Mouse (Mus musculus): ENCODE data around the gene Aup1. TPM values are rescaled to one million over a fixed set of nuclear protein-coding genes. Genes with fewer than 3 reads are reported as not detected.

Gene Aup1
- polyA plus RNA-seq, 1 experiment from 2014 or later, result 123 TPM

DNA sequence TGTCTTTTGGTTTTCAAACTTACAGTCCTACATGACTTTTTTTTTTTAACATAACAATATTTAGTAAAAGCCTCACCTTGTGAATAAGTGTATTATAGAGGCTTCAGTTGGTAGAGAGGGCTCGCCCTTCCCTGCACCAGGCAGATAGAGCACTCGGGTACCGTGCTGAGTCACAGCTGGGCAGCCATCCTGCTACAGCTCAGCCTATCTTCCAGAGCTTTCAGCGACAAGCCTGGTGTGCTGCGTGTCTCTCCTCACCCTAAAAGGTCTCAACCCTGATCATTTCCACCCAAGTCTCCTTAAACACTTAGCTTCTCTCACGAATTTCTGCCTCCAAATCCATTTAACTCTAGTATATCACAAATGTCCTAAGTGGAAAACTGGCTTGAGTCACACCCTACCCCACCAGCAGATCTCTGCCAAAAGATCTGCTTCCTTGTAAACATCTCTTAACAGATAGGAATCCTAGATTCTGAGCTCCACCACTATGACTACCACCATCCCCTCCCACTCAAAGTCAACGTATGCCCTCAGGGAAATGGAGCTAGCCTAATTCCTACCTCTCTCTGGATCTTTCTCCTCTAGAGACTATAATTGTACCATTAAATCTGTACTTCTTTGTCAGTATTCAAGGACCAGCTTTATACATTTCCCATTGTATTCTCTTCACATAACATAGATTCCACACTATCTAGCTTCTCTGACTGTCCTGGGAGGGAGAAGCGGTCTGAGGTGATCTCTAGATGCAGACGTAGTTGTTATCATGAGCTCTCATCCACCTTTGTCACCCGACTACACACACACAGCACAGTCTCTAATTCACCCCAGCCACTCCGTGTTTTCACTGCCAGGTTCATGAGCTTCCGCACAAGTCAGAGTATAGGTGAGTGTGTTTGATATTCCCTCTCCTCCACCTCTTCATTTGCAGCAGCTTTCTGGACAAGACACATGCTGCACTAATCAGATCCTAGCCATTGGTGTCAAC is 39.5 kb upstream of the Aup1 start:
- no peaks in the 10 kb centered on the region for H3K4me1 ChIP-seq (ENCODE audit: control insufficient read depth, insufficient read depth, low read length)
- ATAC-seq (ENCODE audit: low read depth), result no peak
- 79% methylated on average over 12 of the region's 12 CpGs for WGBS

DNA sequence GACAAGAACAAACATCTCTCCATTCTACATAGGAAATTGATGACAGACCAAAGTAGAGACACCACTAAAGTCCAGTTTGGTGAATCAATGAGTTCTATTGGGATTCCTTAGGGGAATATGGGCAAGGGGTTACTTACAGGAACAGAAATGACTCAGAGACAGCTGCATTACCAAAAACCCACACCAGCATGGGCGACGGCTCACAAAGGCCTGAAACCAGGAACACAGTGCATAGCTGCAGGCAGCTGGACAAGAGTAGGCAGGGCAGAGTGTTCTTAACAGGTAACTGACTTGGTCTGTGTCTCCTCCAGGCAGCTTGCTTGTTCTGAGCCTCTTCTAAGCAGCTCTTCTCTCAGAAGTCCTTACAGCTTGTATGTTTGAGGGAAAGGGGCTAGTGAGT is 38.6 kb upstream of the Aup1 start:
- Histone ChIP-seq H3K36me3 (ENCODE audit: control insufficient read depth, insufficient read depth, low read length) (no peaks in the 10 kb centered on the region), H3K27me3 (ENCODE audit: control insufficient read depth, insufficient read depth, low read length) (no peaks in the 10 kb centered on the region), H3K4me2 (ENCODE audit: low read depth, low read length) (no peak overlapping the region), H3K4me1 (ENCODE audit: control insufficient read depth, insufficient read depth, low read length) (no peaks in the 10 kb centered on the region), H3K4me3 (ENCODE audit: low read depth, low read length) (no peak overlapping the region), H3K9me3 (ENCODE audit: control insufficient read depth, low read length) (no peaks in the 10 kb centered on the region), H3K9ac (replicated peaks; ENCODE audit: low read depth, low read length) (no peak overlapping the region), H3K27ac (ENCODE audit: low read depth, low read length) (no peak overlapping the region)
- no peak for ATAC-seq (ENCODE audit: low read depth)
- 93% methylated on average over 2 of the region's 2 CpGs for WGBS

More for the DNA sequence above, 39.5 kb upstream of the Aup1 start:
- no peaks in the 10 kb centered on the region for H3K9me3 ChIP-seq (ENCODE audit: control insufficient read depth, low read length)
- H3K27me3 ChIP-seq (ENCODE audit: control insufficient read depth, insufficient read depth, low read length), result no peaks in the 10 kb centered on the region
- no peak overlapping the region for H3K9ac ChIP-seq (replicated peaks; ENCODE audit: low read depth, low read length)
- no peaks in the 10 kb centered on the region for H3K36me3 ChIP-seq (ENCODE audit: control insufficient read depth, insufficient read depth, low read length)
- no peak overlapping the region for H3K4me3 ChIP-seq (ENCODE audit: low read depth, low read length)
- H3K4me2 ChIP-seq (ENCODE audit: low read depth, low read length), result no peak overlapping the region
- H3K27ac ChIP-seq (ENCODE audit: low read depth, low read length), result no peak overlapping the region

GRCm38 (mm10) chr6:83017190-83017589 is 37.1 kb upstream of the Aup1 start:
- Histone ChIP-seq H3K9ac (replicated peaks; ENCODE audit: low read depth, low read length) (no peak overlapping the region), H3K27me3 (ENCODE audit: control insufficient read depth, insufficient read depth, low read length) (no peaks in the 10 kb centered on the region), H3K4me1 (ENCODE audit: control insufficient read depth, insufficient read depth, low read length) (no peaks in the 10 kb centered on the region), H3K4me3 (ENCODE audit: low read depth, low read length) (no peak overlapping the region), H3K9me3 (ENCODE audit: control insufficient read depth, low read length) (no peaks in the 10 kb centered on the region), H3K27ac (ENCODE audit: low read depth, low read length) (no peak overlapping the region), H3K4me2 (ENCODE audit: low read depth, low read length) (no peak overlapping the region), H3K36me3 (ENCODE audit: control insufficient read depth, insufficient read depth, low read length) (no peaks in the 10 kb centered on the region)
- no peak for ATAC-seq (ENCODE audit: low read depth)
- 76% methylated on average over 3 of the region's 3 CpGs for WGBS

- H3K9me3 ChIP-seq (ENCODE audit: control insufficient read depth, low read length), result no peaks in the 10 kb centered on the region
- no peak overlapping the region for H3K27ac ChIP-seq (ENCODE audit: low read depth, low read length)
- ATAC-seq (ENCODE audit: low read depth), result no peak
- no peak overlapping the region for H3K4me3 ChIP-seq (ENCODE audit: low read depth, low read length)
- H3K36me3 ChIP-seq (ENCODE audit: control insufficient read depth, insufficient read depth, low read length), result no peaks in the 10 kb centered on the region
- no peak overlapping the region for H3K9ac ChIP-seq (replicated peaks; ENCODE audit: low read depth, low read length)
- 69% methylated on average over 3 of the region's 3 CpGs for WGBS
- H3K4me2 ChIP-seq (ENCODE audit: low read depth, low read length), result no peak overlapping the region
- no peaks in the 10 kb centered on the region for H3K27me3 ChIP-seq (ENCODE audit: control insufficient read depth, insufficient read depth, low read length)
- H3K4me1 ChIP-seq (ENCODE audit: control insufficient read depth, insufficient read depth, low read length), result no peaks in the 10 kb centered on the region
Observed at GRCm38 (mm10) chr6:83019044-83019443, 35.3 kb upstream of the Aup1 start.

DNA sequence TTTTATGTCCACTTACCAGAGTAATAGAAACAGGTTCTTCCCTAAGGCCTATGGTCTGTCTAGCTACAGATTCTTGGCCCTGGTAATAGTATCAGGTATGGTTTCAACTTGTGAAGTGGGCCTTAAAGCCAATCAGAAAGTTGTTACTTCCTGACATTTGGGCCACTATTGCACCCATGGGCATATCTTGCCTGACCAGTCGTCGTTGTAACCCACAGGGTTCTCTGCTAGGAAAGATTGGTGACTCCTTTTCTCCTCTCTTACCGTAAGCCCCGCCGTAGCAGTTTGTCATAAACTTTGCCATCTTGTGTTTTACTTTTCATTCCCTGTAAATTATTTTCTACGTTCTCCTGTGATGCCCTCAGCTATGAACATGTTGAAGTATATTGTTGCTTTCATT is 34.2 kb upstream of the Aup1 start:
- H3K36me3 ChIP-seq (ENCODE audit: control insufficient read depth, insufficient read depth, low read length), result no peaks in the 10 kb centered on the region
- H3K9me3 ChIP-seq (ENCODE audit: control insufficient read depth, low read length), result no peaks in the 10 kb centered on the region
- no peak for ATAC-seq (ENCODE audit: low read depth)
- H3K4me2 ChIP-seq (ENCODE audit: low read depth, low read length), result no peak overlapping the region
- no peak overlapping the region for H3K27ac ChIP-seq (ENCODE audit: low read depth, low read length)
- WGBS, result 89% methylated on average over 6 of the region's 6 CpGs
- H3K4me1 ChIP-seq (ENCODE audit: control insufficient read depth, insufficient read depth, low read length), result no peaks in the 10 kb centered on the region
- no peak overlapping the region for H3K9ac ChIP-seq (replicated peaks; ENCODE audit: low read depth, low read length)
- no peaks in the 10 kb centered on the region for H3K27me3 ChIP-seq (ENCODE audit: control insufficient read depth, insufficient read depth, low read length)
- H3K4me3 ChIP-seq (ENCODE audit: low read depth, low read length), result no peak overlapping the region

- 82% methylated on average over 4 of the region's 4 CpGs for WGBS
- Histone ChIP-seq H3K9me3 (ENCODE audit: control insufficient read depth, low read length) (no peaks in the 10 kb centered on the region), H3K4me1 (ENCODE audit: control insufficient read depth, insufficient read depth, low read length) (no peaks in the 10 kb centered on the region), H3K4me3 (ENCODE audit: low read depth, low read length) (no peak overlapping the region), H3K9ac (replicated peaks; ENCODE audit: low read depth, low read length) (no peak overlapping the region), H3K27me3 (ENCODE audit: control insufficient read depth, insufficient read depth, low read length) (no peaks in the 10 kb centered on the region), H3K36me3 (ENCODE audit: control insufficient read depth, insufficient read depth, low read length) (no peaks in the 10 kb centered on the region), H3K4me2 (ENCODE audit: low read depth, low read length) (no peak overlapping the region), H3K27ac (ENCODE audit: low read depth, low read length) (no peak overlapping the region)
- ATAC-seq (ENCODE audit: low read depth), result no peak
Observed at GRCm38 (mm10) chr6:83020836-83021593, 33.3 kb upstream of the Aup1 start.

- no peaks in the 10 kb centered on the region for H3K4me1 ChIP-seq (ENCODE audit: control insufficient read depth, insufficient read depth, low read length)
Observed at GRCm38 (mm10) chr6:83023008-83023407, 31.3 kb upstream of the Aup1 start.

GRCm38 (mm10) chr6:83023786-83024185 is 30.5 kb upstream of the Aup1 start:
- Histone ChIP-seq H3K4me2 (ENCODE audit: low read depth, low read length) (no peak overlapping the region), H3K4me1 (ENCODE audit: control insufficient read depth, insufficient read depth, low read length) (no peaks in the 10 kb centered on the region), H3K27ac (ENCODE audit: low read depth, low read length) (no peak overlapping the region), H3K36me3 (ENCODE audit: control insufficient read depth, insufficient read depth, low read length) (no peaks in the 10 kb centered on the region), H3K9me3 (ENCODE audit: control insufficient read depth, low read length) (no peaks in the 10 kb centered on the region), H3K4me3 (ENCODE audit: low read depth, low read length) (no peak overlapping the region), H3K9ac (replicated peaks; ENCODE audit: low read depth, low read length) (no peak overlapping the region), H3K27me3 (ENCODE audit: control insufficient read depth, insufficient read depth, low read length) (no peaks in the 10 kb centered on the region)
- no peak for ATAC-seq (ENCODE audit: low read depth)
- WGBS, result 89% methylated on average over 2 of the region's 2 CpGs

More at GRCm38 (mm10) chr6:83023008-83023407, 31.3 kb upstream of the Aup1 start:
- Histone ChIP-seq H3K9me3 (ENCODE audit: control insufficient read depth, low read length) (no peaks in the 10 kb centered on the region), H3K27me3 (ENCODE audit: control insufficient read depth, insufficient read depth, low read length) (no peaks in the 10 kb centered on the region), H3K4me3 (ENCODE audit: low read depth, low read length) (no peak overlapping the region), H3K36me3 (ENCODE audit: control insufficient read depth, insufficient read depth, low read length) (no peaks in the 10 kb centered on the region), H3K9ac (replicated peaks; ENCODE audit: low read depth, low read length) (no peak overlapping the region), H3K4me2 (ENCODE audit: low read depth, low read length) (no peak overlapping the region), H3K27ac (ENCODE audit: low read depth, low read length) (no peak overlapping the region)
- WGBS, result 91% methylated on average over 9 of the region's 9 CpGs
- no peak for ATAC-seq (ENCODE audit: low read depth)

DNA sequence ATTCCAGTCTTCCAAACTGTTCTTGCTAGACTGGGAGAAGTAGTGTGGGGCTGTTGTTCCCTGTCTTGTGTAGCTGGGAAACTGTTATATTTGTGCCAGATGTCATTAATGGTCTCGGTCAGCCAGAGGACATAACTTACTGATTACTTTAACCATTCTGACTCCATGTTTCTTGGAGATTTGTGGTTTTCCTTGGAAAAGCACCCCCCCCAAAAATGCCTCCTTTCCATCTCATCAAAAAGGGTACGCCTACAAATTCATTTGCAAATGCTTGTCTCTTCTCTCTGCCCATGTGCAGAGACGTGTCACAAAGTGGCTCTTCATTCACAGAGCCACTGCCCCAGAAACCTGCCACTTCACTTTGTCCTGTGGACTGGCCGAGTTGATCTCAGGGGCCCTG is 29.9 kb upstream of the Aup1 start:
- H3K27ac ChIP-seq (ENCODE audit: low read depth, low read length), result no peak overlapping the region
- H3K36me3 ChIP-seq (ENCODE audit: control insufficient read depth, insufficient read depth, low read length), result no peaks in the 10 kb centered on the region
- no peaks in the 10 kb centered on the region for H3K4me1 ChIP-seq (ENCODE audit: control insufficient read depth, insufficient read depth, low read length)
- H3K9me3 ChIP-seq (ENCODE audit: control insufficient read depth, low read length), result no peaks in the 10 kb centered on the region
- 65% methylated on average over 4 of the region's 4 CpGs for WGBS
- no peak overlapping the region for H3K4me3 ChIP-seq (ENCODE audit: low read depth, low read length)
- ATAC-seq (ENCODE audit: low read depth), result no peak
- H3K27me3 ChIP-seq (ENCODE audit: control insufficient read depth, insufficient read depth, low read length), result no peaks in the 10 kb centered on the region
- H3K4me2 ChIP-seq (ENCODE audit: low read depth, low read length), result no peak overlapping the region
- no peak overlapping the region for H3K9ac ChIP-seq (replicated peaks; ENCODE audit: low read depth, low read length)

All from neural tube, embryonic 14.5 days (tissue).